In the genomic region with DNA sequence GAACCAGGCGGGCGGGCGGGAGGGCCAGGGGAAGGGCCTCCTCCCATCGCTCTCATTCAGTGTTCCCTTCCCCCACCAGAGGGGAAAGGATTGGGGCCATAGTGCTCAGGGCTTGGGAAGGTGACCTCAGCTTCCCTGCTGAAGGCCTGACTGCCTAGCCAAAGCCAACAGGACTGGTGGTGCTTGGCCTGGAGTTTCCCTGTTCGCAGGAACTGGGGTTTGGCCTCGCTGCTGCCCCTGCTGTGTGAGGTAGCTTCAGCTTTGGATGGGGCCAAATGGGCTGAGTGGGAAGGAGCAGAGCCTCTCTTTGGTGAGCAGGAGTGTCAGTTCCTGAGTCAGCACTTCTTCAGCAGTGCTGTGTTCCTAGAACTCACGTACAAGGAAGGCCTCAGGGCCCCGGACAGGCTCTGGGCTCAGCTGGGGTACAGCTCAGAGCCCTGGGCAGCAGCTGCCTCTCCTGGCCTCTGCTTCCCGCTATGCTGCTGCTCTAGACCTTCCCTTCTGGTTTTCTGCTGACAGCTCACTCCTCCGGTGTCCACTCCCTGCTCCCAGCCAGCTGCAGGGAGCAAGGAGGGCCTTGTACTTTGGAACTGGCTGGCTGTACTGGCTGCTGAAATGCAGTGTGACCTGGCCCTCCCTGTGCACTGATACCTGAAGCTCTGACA, we compare ENCODE assay signal across 8 mouse cellular contexts. TPM values are rescaled to one million over a fixed set of nuclear protein-coding genes. Genes with fewer than 3 reads are reported as not detected.
A peak's percentile ranks its signal among the peaks of the same experiment; 100 is the strongest.
DNase-seq lines count a peak whose midpoint lies in the region; ATAC-seq and TF ChIP-seq lines count a peak whose summit lies in the region.

No protein-coding gene starts in this region.

- no peak for DNase-seq in spleen, adult 2 months (ENCODE audit: low read depth in 1 of 2, low spot score in 2 of 2)
- no peak for DNase-seq in spleen, postnatal 10 days (ENCODE audit: low spot score in 2 of 2)
- peak; percentile 72 to 87 for DNase-seq in heart, adult 18-20 months
- DNase-seq in kidney, adult 8-10 months = peak; percentile 83 to 88
- no peak for DNase-seq in spleen, adult 18-20 months
- DNase-seq in T-cell, adult 2 months (ENCODE audit: low spot score) = no peak
- no peak for DNase-seq in frontal cortex, postnatal 14 days (ENCODE audit: low spot score in 2 of 2)

- no peak for TF ChIP-seq CTCF in spleen, adult 2 months (IDR thresholded peaks at IDR 0.05; ENCODE audit: extremely low read depth, insufficient read depth, insufficient read length, insufficient replicate concordance)

- 79% methylated on average over 10 of the region's 10 CpGs for WGBS in spleen, adult 2 months
- 61% methylated on average over 10 of the region's 10 CpGs for WGBS in stomach, embryonic 14.5 days

- peak; percentile 68 for ATAC-seq in stomach, embryonic 14.5 days (ENCODE audit: insufficient number of reproducible peaks, insufficient read depth, low FRiP score, low read depth)

- H3K9me3 ChIP-seq in stomach, embryonic 14.5 days (ENCODE audit: control insufficient read depth, low read depth, low read length) = no peaks in the 10 kb centered on the region

- H3K4me3 ChIP-seq in spleen, adult 2 months (ENCODE audit: extremely low read depth, insufficient read depth, insufficient read length) = no peak overlapping the region
- no peak overlapping the region for H3K4me3 ChIP-seq in stomach, embryonic 14.5 days (ENCODE audit: low read depth, low read length)

- H3K4me1 ChIP-seq in spleen, adult 2 months (ENCODE audit: control insufficient read depth, insufficient read depth, insufficient read length) = peaks cover 3% of the 10 kb centered on the region; the same call in 1 of the 2 replicates
- H3K4me1 ChIP-seq in stomach, embryonic 14.5 days (ENCODE audit: control insufficient read depth, insufficient read depth, low read length) = no peaks in the 10 kb centered on the region

- no peak for TF ChIP-seq POLR2A in spleen, adult 2 months (IDR thresholded peaks at IDR 0.05; ENCODE audit: low read depth, low read length)

- no peak overlapping the region for H3K9ac ChIP-seq in stomach, embryonic 14.5 days (replicated peaks; ENCODE audit: low read depth, low read length)

- no peak overlapping the region for H3K4me2 ChIP-seq in stomach, embryonic 14.5 days (replicated peaks; ENCODE audit: low read depth, low read length)

- H3K27ac ChIP-seq in spleen, adult 2 months (ENCODE audit: insufficient read depth, low read length) = peak overlapping the region; percentile 34; the same call in 1 of the 2 replicates
- H3K27ac ChIP-seq in stomach, embryonic 14.5 days (ENCODE audit: low read length) = peak overlapping the region; percentile 33; the same call in 1 of the 2 replicates

- H3K36me3 ChIP-seq in spleen, adult 2 months (ENCODE audit: control insufficient read depth, insufficient read depth, low read length) = peaks cover 24% of the 10 kb centered on the region
- H3K36me3 ChIP-seq in stomach, embryonic 14.5 days (ENCODE audit: control insufficient read depth, insufficient read depth, low read length) = peaks cover 17% of the 10 kb centered on the region

- no peaks in the 10 kb centered on the region for H3K27me3 ChIP-seq in spleen, adult 2 months (ENCODE audit: control insufficient read depth, insufficient read depth, low read length)
- H3K27me3 ChIP-seq in stomach, embryonic 14.5 days (ENCODE audit: control insufficient read depth, insufficient read depth, low read length) = no peaks in the 10 kb centered on the region

RNA-seq across cellular contexts. Expression of gene Ehd1, which starts 14.7 kb away (rescaled TPM):
- polyA plus RNA-seq in spleen, adult 2 months (2012; rRNA removed) = 285 and 377 TPM in 2 replicates
- 100 to 1,000 TPM; 101 to 107 TPM for total RNA-seq in heart, adult 18-20 months (2021)
- polyA plus RNA-seq in stomach, embryonic 14.5 days (2014; fragmentation: Nextera tagmentation; extraction: Ambion mirVana) = 44.9 and 46.2 TPM in 2 replicates

RNA-seq across cellular contexts. Expression of gene Cdc42bpg, which starts 15.0 kb away (rescaled TPM):
- 7.7 and 8.9 TPM in 2 replicates for polyA plus RNA-seq in spleen, adult 2 months (2012; rRNA removed)
- total RNA-seq in heart, adult 18-20 months (2021) = 10 to 100 TPM; 13.8 TPM
- 2.2 and 2.3 TPM in 2 replicates for polyA plus RNA-seq in stomach, embryonic 14.5 days (2014; fragmentation: Nextera tagmentation; extraction: Ambion mirVana)

RNA-seq across cellular contexts. Expression of gene Men1, which starts 43.5 kb away (rescaled TPM):
- polyA plus RNA-seq in spleen, adult 2 months (2012; rRNA removed) = 54.2 and 57.2 TPM in 2 replicates
- 10 to 100 TPM; 13.3 to 14.0 TPM for total RNA-seq in heart, adult 18-20 months (2021)
- polyA plus RNA-seq in stomach, embryonic 14.5 days (2014; fragmentation: Nextera tagmentation; extraction: Ambion mirVana) = 40.0 and 41.3 TPM in 2 replicates

RNA-seq across cellular contexts. Expression of gene Map4k2, which starts 49.7 kb away (rescaled TPM):
- polyA plus RNA-seq in spleen, adult 2 months (2012; rRNA removed) = 487 and 792 TPM in 2 replicates
- total RNA-seq in heart, adult 18-20 months (2021) = 10 to 100 TPM; 30.7 to 43.0 TPM
- polyA plus RNA-seq in stomach, embryonic 14.5 days (2014; fragmentation: Nextera tagmentation; extraction: Ambion mirVana) = 10.0 TPM in 2 replicates

RNA-seq across cellular contexts. Expression of gene Atg2a, which starts 49.8 kb away (rescaled TPM):
- polyA plus RNA-seq in spleen, adult 2 months (2012; rRNA removed) = 47.4 and 57.5 TPM in 2 replicates
- 10 to 100 TPM; 21.5 to 22.1 TPM for total RNA-seq in heart, adult 18-20 months (2021)
- 9.2 and 10.4 TPM in 2 replicates for polyA plus RNA-seq in stomach, embryonic 14.5 days (2014; fragmentation: Nextera tagmentation; extraction: Ambion mirVana)

Comparison
In these comparisons a context has a peak if more than half of its experiments do, and no peak if none do; other contexts are left out.
1. DNase-seq: peak in heart, adult 18-20 months (2 of 2) and kidney, adult 8-10 months (2 of 2); none in spleen, adult 2 months (0 of 2), spleen, postnatal 10 days (0 of 2), spleen, adult 18-20 months (0 of 2), T-cell, adult 2 months (single experiment) and frontal cortex, postnatal 14 days (0 of 2).